Mouse (Mus musculus): ENCODE measurements at regions not wholly inside any gene's neighbourhood (a gene's known extent, or its start where the extent isn't known, plus 50 kb on each side); places are given as distances from the start of the nearest gene placed in this dataset.
"Not testable (repeated sequence)": the region's sequence is repeated elsewhere in the genome, so short reads cannot be mapped to it uniquely, and the experiment has no call there.

- ATAC-seq (ENCODE audit: insufficient number of reproducible peaks, insufficient read depth, low FRiP score, low TSS enrichment, low read depth), result 0 out of 2 replicates have a peak, but pooled peaks have one; percentile 26
- WGBS, result 41% methylated on average over 12 of the region's 12 CpGs
- no peaks in the 10 kb centered on the region for H3K27me3 ChIP-seq
These were observed 60.5 kb upstream of the Tmem200a start for GRCm38 (mm10) chr10:26139100-26140093.

GRCm38 (mm10) chr10:26152586-26152985 lies 73.7 kb upstream of the Tmem200a start:
- Histone ChIP-seq H3K9ac (replicated peaks) (no peak overlapping the region), H3K36me3 (no peaks in the 10 kb centered on the region), H3K9me3 (no peaks in the 10 kb centered on the region), H3K4me1 (replicated peaks) (no peaks in the 10 kb centered on the region), H3K27me3 (no peaks in the 10 kb centered on the region), H3K4me3 (replicated peaks) (no peak overlapping the region), H3K4me2 (no peak overlapping the region), H3K27ac (no peak overlapping the region)
- no peak for ATAC-seq (ENCODE audit: insufficient number of reproducible peaks, insufficient read depth, low FRiP score, low TSS enrichment, low read depth)
- WGBS, result 72% methylated on average over 2 of the region's 2 CpGs

More at GRCm38 (mm10) chr10:26139100-26140093, 60.5 kb upstream of the Tmem200a start:
- H3K36me3 ChIP-seq, result no peaks in the 10 kb centered on the region
- H3K4me3 ChIP-seq (replicated peaks), result no peak overlapping the region
- H3K9me3 ChIP-seq, result no peaks in the 10 kb centered on the region
- H3K4me1 ChIP-seq (replicated peaks), result no peaks in the 10 kb centered on the region
- no peak overlapping the region for H3K27ac ChIP-seq
- no peak overlapping the region for H3K9ac ChIP-seq (replicated peaks)
- no peak overlapping the region for H3K4me2 ChIP-seq

- H3K9me3 ChIP-seq, result no peaks in the 10 kb centered on the region
- no peak overlapping the region for H3K4me2 ChIP-seq
- no peaks in the 10 kb centered on the region for H3K27me3 ChIP-seq
- no peak for ATAC-seq (ENCODE audit: insufficient number of reproducible peaks, insufficient read depth, low FRiP score, low TSS enrichment, low read depth)
- H3K4me3 ChIP-seq (replicated peaks), result no peak overlapping the region
- H3K36me3 ChIP-seq, result no peaks in the 10 kb centered on the region
- no peak overlapping the region for H3K9ac ChIP-seq (replicated peaks)
- H3K27ac ChIP-seq, result no peak overlapping the region
- WGBS, result 32% methylated on average over 3 of the region's 3 CpGs
- H3K4me1 ChIP-seq (replicated peaks), result no peaks in the 10 kb centered on the region
These were observed 70.7 kb upstream of the Samd3 start for GRCm38 (mm10) chr10:26158786-26159185.

- not testable (repeated sequence) for H3K4me3 ChIP-seq (replicated peaks); H3K9ac ChIP-seq (replicated peaks); H3K9me3 ChIP-seq; H3K4me1 ChIP-seq (replicated peaks); ATAC-seq (ENCODE audit: insufficient number of reproducible peaks, insufficient read depth, low FRiP score, low TSS enrichment, low read depth); H3K27me3 ChIP-seq; H3K36me3 ChIP-seq; H3K27ac ChIP-seq; H3K4me2 ChIP-seq
These were observed 68.4 kb upstream of the Samd3 start for GRCm38 (mm10) chr10:26161139-26161538.

GRCm38 (mm10) chr10:26164531-26164930 lies 65.0 kb upstream of the Samd3 start:
- whole genome bisulfite sequencing, result 77% methylated on average over 2 of the region's 2 CpGs

GRCm38 (mm10) chr10:26177591-26177990 lies 51.9 kb upstream of the Samd3 start:
- ATAC-seq (ENCODE audit: insufficient number of reproducible peaks, insufficient read depth, low FRiP score, low TSS enrichment, low read depth), result no peak
- Histone ChIP-seq H3K9me3 (no peaks in the 10 kb centered on the region), H3K4me2 (no peak overlapping the region), H3K4me3 (replicated peaks) (no peak overlapping the region), H3K27ac (no peak overlapping the region), H3K27me3 (no peaks in the 10 kb centered on the region), H3K36me3 (no peaks in the 10 kb centered on the region), H3K9ac (replicated peaks) (no peak overlapping the region), H3K4me1 (replicated peaks) (no peaks in the 10 kb centered on the region)
- WGBS, result 88% methylated on average over 1 of the region's 1 CpGs

More at GRCm38 (mm10) chr10:26164531-26164930, 65.0 kb upstream of the Samd3 start:
- no peak overlapping the region for H3K27ac ChIP-seq
- no peak overlapping the region for H3K4me2 ChIP-seq
- no peaks in the 10 kb centered on the region for H3K9me3 ChIP-seq
- H3K27me3 ChIP-seq, result no peaks in the 10 kb centered on the region
- no peak overlapping the region for H3K4me3 ChIP-seq (replicated peaks)
- no peaks in the 10 kb centered on the region for H3K36me3 ChIP-seq
- H3K9ac ChIP-seq (replicated peaks), result no peak overlapping the region
- H3K4me1 ChIP-seq (replicated peaks), result no peaks in the 10 kb centered on the region
- ATAC-seq (ENCODE audit: insufficient number of reproducible peaks, insufficient read depth, low FRiP score, low TSS enrichment, low read depth), result no peak

GRCm38 (mm10) chr10:26178356-26178755 lies 51.2 kb upstream of the Samd3 start:
- no peak overlapping the region for H3K9ac ChIP-seq (replicated peaks)
- H3K27ac ChIP-seq, result no peak overlapping the region
- no peak for ATAC-seq (ENCODE audit: insufficient number of reproducible peaks, insufficient read depth, low FRiP score, low TSS enrichment, low read depth)
- H3K27me3 ChIP-seq, result no peaks in the 10 kb centered on the region
- WGBS, result 74% methylated on average over 3 of the region's 3 CpGs
- no peak overlapping the region for H3K4me3 ChIP-seq (replicated peaks)
- H3K36me3 ChIP-seq, result no peaks in the 10 kb centered on the region
- H3K4me1 ChIP-seq (replicated peaks), result no peaks in the 10 kb centered on the region
- H3K4me2 ChIP-seq, result no peak overlapping the region
- no peaks in the 10 kb centered on the region for H3K9me3 ChIP-seq
